Mouse (Mus musculus) E14TG2a.4 (cell line): ENCODE measurements around the gene Lpp.

Experiments
- CTCF ChIP-seq: conservative IDR thresholded peaks from 2 replicates; pipeline ENCODE4 v1.5.1; 2014; ENCODE audit warnings: low read length
- NANOG ChIP-seq: IDR thresholded peaks from 2 replicates; pipeline ENCODE4 v1.6.1; 2014; ENCODE audit warnings: borderline replicate concordance, low read length, mixed read lengths

DNA sequence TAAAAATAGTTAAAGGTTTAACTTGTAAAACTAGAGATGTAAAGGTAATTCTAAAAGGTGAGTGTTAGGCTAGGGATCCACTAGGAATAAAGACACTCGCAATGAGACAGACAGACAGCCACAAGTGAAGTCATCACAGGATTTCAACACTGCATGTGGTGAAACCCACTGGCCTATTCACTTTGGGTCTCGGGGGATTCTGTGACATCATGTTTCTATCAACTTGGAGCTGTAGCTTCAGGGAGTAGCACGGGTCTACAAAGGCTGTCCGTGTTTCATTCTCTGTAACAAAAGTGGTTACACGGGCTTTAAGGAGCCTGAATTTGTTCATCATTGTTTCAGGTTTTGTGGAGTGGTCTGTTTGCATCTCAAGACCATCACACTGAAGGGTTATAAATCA, 152.1 kb downstream of the Lpp start:
- no peak for TF ChIP-seq CTCF
- TF ChIP-seq NANOG, result no peak
